Mouse (Mus musculus) embryonic facial prominence, embryonic 14.5 days (tissue): ENCODE measurements at regions not wholly inside any gene's neighbourhood (a gene's known extent, or its start where the extent isn't known, plus 50 kb on each side); places are given as distances from the start of the nearest gene placed in this dataset.

Experiments
- ATAC-seq: fragments of 200-750 bp; cut with Nextera tagmentation; 2 replicates; pipeline ENCODE4 v1.8.0; 2017; ENCODE audit warnings: low read depth, moderate number of reproducible peaks, moderate TSS enrichment
- DNase-seq: peaks from one replicate; pipeline ENCODE4 v3.0.0-alpha.2; 2015; ENCODE audit warnings: low spot score
- H3K27ac ChIP-seq: fragments of 300-500 bp; sonication (generic); replicated peaks from 2 replicates; pipeline ENCODE4 v1.5.1; 2014; ENCODE audit warnings: low read depth, mild to moderate bottlenecking, low read length, moderate library complexity
- H3K27me3 ChIP-seq: fragments of 300-500 bp; sonication (generic); replicated peaks from 2 replicates; pipeline ENCODE4 v1.6.1; 2014; ENCODE audit warnings: low read length; ENCODE audit not compliant: control insufficient read depth, insufficient read depth
- H3K36me3 ChIP-seq: fragments of 300-500 bp; sonication (generic); 2 replicates; pipeline ENCODE4 v1.6.1; 2014; ENCODE audit warnings: low read length, mixed read lengths; ENCODE audit not compliant: control insufficient read depth, insufficient read depth
- H3K4me1 ChIP-seq: fragments of 300-500 bp; sonication (generic); 2 replicates; pipeline ENCODE4 v1.6.1; 2014; ENCODE audit warnings: antibody characterized with exemption, low read length; ENCODE audit not compliant: control insufficient read depth, insufficient read depth
- H3K4me2 ChIP-seq: fragments of 300-500 bp; sonication (generic); 2 replicates; pipeline ENCODE4 v1.6.1; 2014; ENCODE audit warnings: low read depth, mild to moderate bottlenecking, low read length, moderate library complexity, mixed read lengths
- H3K4me3 ChIP-seq: fragments of 300-500 bp; sonication (generic); 2 replicates; pipeline ENCODE4 v1.5.1; 2014; ENCODE audit warnings: low read depth, mild to moderate bottlenecking, low read length
- H3K9ac ChIP-seq: fragments of 300-500 bp; sonication (generic); 2 replicates; pipeline ENCODE4 v1.6.1; 2014; ENCODE audit warnings: low read depth, mild to moderate bottlenecking, low read length, moderate library complexity, mixed read lengths
- H3K9me3 ChIP-seq: fragments of 300-500 bp; sonication (generic); 2 replicates; pipeline ENCODE4 v1.6.1; 2016; ENCODE audit warnings: low read length; ENCODE audit not compliant: control insufficient read depth
- WGBS: fragments of 180-500 bp; shearing (Covaris S2); extraction: QIAGEN DNeasy Blood & Tissue Kit; methylation state at CpG from one replicate; pipeline ENCODE4 v1.1.7; 2014; 5-methylcytosine and 5-hydroxymethylcytosine counted together

- ATAC-seq (no peak), DNase-seq (no peak)
- Histone ChIP-seq H3K4me1 (no peaks in the 10 kb centered on the region), H3K27ac (no peak overlapping the region), H3K9me3 (no peaks in the 10 kb centered on the region), H3K4me3 (no peak overlapping the region), H3K4me2 (no peak overlapping the region), H3K9ac (no peak overlapping the region), H3K27me3 (no peaks in the 10 kb centered on the region), H3K36me3 (no peaks in the 10 kb centered on the region)
- 77% methylated on average over 3 of the region's 3 CpGs for WGBS
Observed at GRCm38 (mm10) chr11:26793928-26794628, 200.3 kb upstream of the Vrk2 start.

GRCm38 (mm10) chr11:26789281-26789680 lies 195.5 kb upstream of the Vrk2 start:
- no peak for ATAC-seq
- no peak overlapping the region for H3K4me2 ChIP-seq
- WGBS: 44% methylated on average over 2 of the region's 2 CpGs

GRCm38 (mm10) chr11:26785164-26785563 lies 191.4 kb upstream of the Vrk2 start:
- H3K36me3 ChIP-seq: no peaks in the 10 kb centered on the region
- WGBS: 15% methylated on average over 1 of the region's 1 CpGs
- no peak overlapping the region for H3K4me2 ChIP-seq
- ATAC-seq (peak; percentile 80), DNase-seq (peak; percentile 22)
- H3K27me3 ChIP-seq: no peaks in the 10 kb centered on the region
- H3K4me1 ChIP-seq: peaks cover 5% of the 10 kb centered on the region; the same call in 1 of the 2 replicates
- H3K4me3 ChIP-seq: no peak overlapping the region
- no peak overlapping the region for H3K27ac ChIP-seq
- H3K9ac ChIP-seq: no peak overlapping the region
- no peaks in the 10 kb centered on the region for H3K9me3 ChIP-seq

More at GRCm38 (mm10) chr11:26789281-26789680, 195.5 kb upstream of the Vrk2 start:
- H3K9me3 ChIP-seq: no peaks in the 10 kb centered on the region
- H3K9ac ChIP-seq: no peak overlapping the region
- no peak overlapping the region for H3K4me3 ChIP-seq
- H3K4me1 ChIP-seq: peaks cover 3% of the 10 kb centered on the region; the same call in 1 of the 2 replicates
- no peak overlapping the region for H3K27ac ChIP-seq
- DNase-seq: no peak
- no peaks in the 10 kb centered on the region for H3K27me3 ChIP-seq
- H3K36me3 ChIP-seq: no peaks in the 10 kb centered on the region

GRCm38 (mm10) chr11:26773122-26773796 lies 179.5 kb upstream of the Vrk2 start:
- Histone ChIP-seq H3K9me3 (no peaks in the 10 kb centered on the region), H3K9ac (no peak overlapping the region), H3K27ac (no peak overlapping the region), H3K27me3 (no peaks in the 10 kb centered on the region), H3K4me2 (no peak overlapping the region), H3K4me1 (no peaks in the 10 kb centered on the region), H3K4me3 (no peak overlapping the region), H3K36me3 (no peaks in the 10 kb centered on the region)
- DNase-seq (no peak), ATAC-seq (no peak)
- 32% methylated on average over 3 of the region's 3 CpGs for WGBS

GRCm38 (mm10) chr11:26755576-26755975 lies 161.8 kb upstream of the Vrk2 start:
- Histone ChIP-seq H3K36me3 (no peaks in the 10 kb centered on the region), H3K4me3 (no peak overlapping the region), H3K27me3 (no peaks in the 10 kb centered on the region), H3K9me3 (no peaks in the 10 kb centered on the region), H3K4me2 (no peak overlapping the region), H3K9ac (no peak overlapping the region), H3K27ac (no peak overlapping the region), H3K4me1 (no peaks in the 10 kb centered on the region)
- DNase-seq: no peak
- 58% methylated on average over 3 of the region's 3 CpGs for WGBS
- no peak for ATAC-seq

- DNase-seq (no peak), ATAC-seq (no peak)
- no peaks in the 10 kb centered on the region for H3K9me3 ChIP-seq
- H3K4me3 ChIP-seq: no peak overlapping the region
- H3K4me2 ChIP-seq: no peak overlapping the region
- no peaks in the 10 kb centered on the region for H3K4me1 ChIP-seq
- H3K9ac ChIP-seq: no peak overlapping the region
- H3K27me3 ChIP-seq: no peaks in the 10 kb centered on the region
- 89% methylated on average over 1 of the region's 1 CpGs for WGBS
- H3K36me3 ChIP-seq: no peaks in the 10 kb centered on the region
- no peak overlapping the region for H3K27ac ChIP-seq
Observed at GRCm38 (mm10) chr11:26753616-26754015, 159.8 kb upstream of the Vrk2 start.

- WGBS: 83% methylated on average over 1 of the region's 1 CpGs
- Histone ChIP-seq H3K4me1 (no peaks in the 10 kb centered on the region), H3K4me2 (no peak overlapping the region), H3K36me3 (no peaks in the 10 kb centered on the region), H3K27me3 (no peaks in the 10 kb centered on the region), H3K9ac (no peak overlapping the region), H3K9me3 (0 out of 2 replicates have a peak, but pooled peaks cover 4% of the 10 kb centered on the region), H3K27ac (no peak overlapping the region), H3K4me3 (no peak overlapping the region)
- ATAC-seq (no peak), DNase-seq (no peak)
Observed at GRCm38 (mm10) chr11:26742235-26742634, 148.4 kb upstream of the Vrk2 start.

- H3K27ac ChIP-seq: no peak overlapping the region
- no peak overlapping the region for H3K9ac ChIP-seq
- no peaks in the 10 kb centered on the region for H3K9me3 ChIP-seq
- no peaks in the 10 kb centered on the region for H3K4me1 ChIP-seq
- ATAC-seq (no peak), DNase-seq (no peak)
- no peaks in the 10 kb centered on the region for H3K27me3 ChIP-seq
- H3K4me3 ChIP-seq: no peak overlapping the region
- WGBS: 82% methylated on average over 4 of the region's 4 CpGs
- no peaks in the 10 kb centered on the region for H3K36me3 ChIP-seq
- no peak overlapping the region for H3K4me2 ChIP-seq
Observed at GRCm38 (mm10) chr11:26739732-26740131, 145.9 kb upstream of the Vrk2 start.

- Histone ChIP-seq H3K36me3 (no peaks in the 10 kb centered on the region), H3K4me1 (no peaks in the 10 kb centered on the region), H3K27ac (no peak overlapping the region), H3K9me3 (no peaks in the 10 kb centered on the region), H3K27me3 (no peaks in the 10 kb centered on the region), H3K4me3 (no peak overlapping the region), H3K4me2 (no peak overlapping the region), H3K9ac (no peak overlapping the region)
- WGBS: 89% methylated on average over 1 of the region's 1 CpGs
- DNase-seq (no peak), ATAC-seq (no peak)
Observed at GRCm38 (mm10) chr11:26726969-26727368, 133.2 kb upstream of the Vrk2 start.
